Comparison of ENCODE assay signal across 26 mouse cellular contexts in the genomic region with DNA sequence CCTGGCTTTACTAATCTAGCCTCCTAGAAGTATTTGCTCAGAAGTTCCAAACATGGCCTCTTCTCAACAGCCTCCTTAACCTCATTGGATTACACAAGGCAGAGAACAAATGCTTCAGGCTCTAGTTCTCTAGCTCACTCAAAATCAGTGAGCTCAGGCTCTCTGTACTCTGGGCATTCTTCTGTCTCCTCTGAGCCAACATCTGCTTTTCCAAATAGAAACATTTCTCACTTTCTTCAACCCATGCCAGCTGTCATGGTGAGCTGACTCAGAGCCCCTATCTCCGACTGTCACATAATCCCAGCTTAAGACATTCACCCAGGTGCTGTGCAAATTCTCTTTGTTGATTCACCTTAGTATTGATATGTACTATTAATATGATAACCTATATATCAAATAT.
DNase-seq lines count a peak whose midpoint lies in the region; ATAC-seq lines count a peak whose summit lies in the region.
"Had no signal": no experiment of that assay in that cellular context is flagged by ENCODE, and none has a peak within 500 bp of the region (broad histone marks: within the 10 kb centered on the region; RNA-seq: fewer than 3 reads in every experiment).

No protein-coding gene starts in this region.

- ATAC-seq in frontal cortex, adult (ENCODE audit: low TSS enrichment), result peak; percentile 75
- no peak for ATAC-seq in midbrain, embryonic 15.5 days (replicated peaks)
- ATAC-seq in megakaryocyte, adult 5-6 weeks (ENCODE audit: poor library complexity, severe bottlenecking), result no peak
- ATAC-seq: forebrain, embryonic 14.5 days; forebrain, embryonic 16.5 days had no signal

- H3K9ac ChIP-seq in midbrain, embryonic 15.5 days, result no peak overlapping the region
- H3K9ac ChIP-seq: embryonic facial prominence, embryonic 13.5 days; embryonic facial prominence, embryonic 15.5 days; forebrain, embryonic 12.5 days had no signal

- no peak for DNase-seq in frontal cortex, postnatal 14 days (ENCODE audit: low spot score in 2 of 2)
- DNase-seq in 3T3-L1 (ENCODE audit: low read depth, low spot score) (peak; percentile 35), NIH3T3 (ENCODE audit: low read depth) (peak; percentile 31)
- peak; percentile 58 for DNase-seq in brain, adult 2 months (ENCODE audit: low read depth, low spot score)
- DNase-seq in thymus, postnatal 14 days, result no peak
- DNase-seq: adrenal gland, adult 8-10 months; adrenal gland, postnatal 14 days; adrenal gland, postnatal 36 days; cerebellum, adult 11 months; cerebellum, adult 18-20 months; cerebellum, adult 8-10 months; cerebellum, adult 9-11 months; cerebellum, postnatal 14 days; cerebellum, postnatal 36 days; embryo, embryonic 11 days had no signal

- H3K27me3 ChIP-seq in midbrain, embryonic 15.5 days (replicated peaks), result no peaks in the 10 kb centered on the region
- H3K27me3 ChIP-seq: embryonic facial prominence, embryonic 13.5 days; embryonic facial prominence, embryonic 15.5 days; forebrain, embryonic 12.5 days had no signal

- 65% methylated on average over 1 of the region's 1 CpGs for WGBS in midbrain, embryonic 15.5 days

- no peak overlapping the region for H3K4me2 ChIP-seq in midbrain, embryonic 15.5 days
- H3K4me2 ChIP-seq: embryonic facial prominence, embryonic 13.5 days; embryonic facial prominence, embryonic 15.5 days; forebrain, embryonic 12.5 days had no signal

- H3K9me3 ChIP-seq in midbrain, embryonic 15.5 days, result no peaks in the 10 kb centered on the region
- H3K9me3 ChIP-seq: embryonic facial prominence, embryonic 13.5 days; embryonic facial prominence, embryonic 15.5 days; forebrain, embryonic 10.5 days; forebrain, embryonic 12.5 days; G1E had no signal

- no peak overlapping the region for H3K27ac ChIP-seq in midbrain, embryonic 15.5 days
- H3K27ac ChIP-seq: embryonic facial prominence, embryonic 13.5 days; embryonic facial prominence, embryonic 15.5 days; forebrain, embryonic 10.5 days; forebrain, embryonic 12.5 days had no signal

- no peaks in the 10 kb centered on the region for H3K36me3 ChIP-seq in midbrain, embryonic 15.5 days (replicated peaks)
- H3K36me3 ChIP-seq: embryonic facial prominence, embryonic 15.5 days; forebrain, embryonic 12.5 days; G1E had no signal

- H3K4me1 ChIP-seq in midbrain, embryonic 15.5 days, result peaks cover 16% of the 10 kb centered on the region

- H3K4me3 ChIP-seq in midbrain, embryonic 15.5 days, result no peak overlapping the region
- H3K4me3 ChIP-seq: embryonic facial prominence, embryonic 13.5 days; embryonic facial prominence, embryonic 15.5 days; erythroblast, embryonic 14.5 days; forebrain, embryonic 10.5 days; forebrain, embryonic 12.5 days had no signal

Comparison
In these comparisons a context has a peak if more than half of its experiments do, and no peak if none do; other contexts are left out.
1. DNase-seq: peak in 3T3-L1 (single experiment), NIH3T3 (single experiment) and brain, adult 2 months (single experiment); none in frontal cortex, postnatal 14 days (0 of 2) and thymus, postnatal 14 days (single experiment).